Mouse (Mus musculus) macrophage (primary cell): Measurements from ENCODE around the gene Spin2g. TPM values are rescaled to one million over a fixed set of nuclear protein-coding genes. Genes with fewer than 3 reads are reported as not detected.
"Not testable (repeated sequence)": the region's sequence is repeated elsewhere in the genome, so short reads cannot be mapped to it uniquely, and the experiment has no call there.

Experiments
- H3K27ac ChIP-seq: fragments of 350-480 bp; formaldehyde crosslinking; 2 replicates; pipeline ENCODE4 v1.9.0; 2021
- H3K36me3 ChIP-seq: fragments of 350-480 bp; formaldehyde crosslinking; 2 replicates; pipeline ENCODE4 v1.9.0; 2021; ENCODE audit errors: inconsistent target
- H3K4me3 ChIP-seq: fragments of 350-480 bp; formaldehyde crosslinking; 2 replicates; pipeline ENCODE4 v1.9.0; 2021; ENCODE audit errors: inconsistent target
- H3K79me2 ChIP-seq: fragments of 350-480 bp; formaldehyde crosslinking; 2 replicates; pipeline ENCODE4 v1.9.0; 2021; ENCODE audit errors: inconsistent target
- WGBS: methylation state at CpG from one replicate; pipeline ENCODE4 v1.1.7; 2026; ENCODE audit warnings: inconsistent platforms; ENCODE audit not compliant: missing documents; 5-methylcytosine and 5-hydroxymethylcytosine counted together
- polyA plus RNA-seq: library from polyadenylated mRNA; stranded (reverse); fragments of 250-400 nt; gene quantifications from 3 replicates; pipeline ENCODE4 v1.2.4, GENCODE M21; 2018; ENCODE audit warnings: inconsistent platforms
- total RNA-seq, 78 experiments: library from RNA; depleted of rRNA; stranded (reverse); fragments of 250-400 nt; gene quantifications; 1 replicate in 9 of 78; 2 replicates in 24 of 78; 3 replicates in 43 of 78; 4 replicates in 2 of 78; pipeline ENCODE4 v1.2.4; 2018; ENCODE audit warnings: inconsistent platforms in 56 of 78

The Spin2g gene
- not detected for total RNA-seq (2018; cell fraction: chromatin; rRNA removed)
- not detected for total RNA-seq (2018; cell fraction: cytosol; rRNA removed)
- not detected for total RNA-seq (2018; cell fraction: nucleus; rRNA removed)
- polyA plus RNA-seq, result not detected in 3 replicates

DNA sequence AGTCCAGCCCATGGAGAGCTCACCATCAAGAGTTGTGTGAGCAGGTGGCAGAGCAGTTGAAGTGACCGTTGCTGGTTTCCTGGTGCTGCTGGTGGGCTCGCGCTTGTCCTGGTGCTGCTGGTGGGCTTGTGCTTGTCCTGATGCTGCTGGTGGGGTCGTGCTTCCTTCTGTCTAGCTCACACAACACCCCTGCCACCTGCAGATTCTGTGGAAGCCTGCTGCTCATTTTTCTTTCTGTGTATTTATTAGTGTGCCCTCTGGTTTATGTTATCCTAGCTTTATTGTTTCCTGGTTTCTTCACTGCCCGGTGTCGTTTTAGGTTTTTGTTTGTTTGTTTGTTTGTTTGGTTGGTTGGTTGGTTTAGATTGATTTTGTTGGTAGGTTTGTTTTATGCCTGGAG is at the start of gene Spin2g:
Gene Spin2g, minus strand, starts transcription at position 101 of the 400 bp plus-strand sequence.
- not testable (repeated sequence) for H3K4me3 ChIP-seq, H3K79me2 ChIP-seq, H3K27ac ChIP-seq, H3K36me3 ChIP-seq
- WGBS, result 75% methylated on average over 2 of the region's 6 CpGs

Other genes with a start within 250 kb of the Spin2g start
- not detected in 3 replicates for gene Btbd35f9, start 77.2 kb downstream of the Spin2g start, polyA plus RNA-seq
- gene Btbd35f8, start 211.8 kb upstream of the Spin2g start, polyA plus RNA-seq, result not detected in 3 replicates